Mouse (Mus musculus): ENCODE data around the gene Hif3a. TPM values are rescaled to one million over a fixed set of nuclear protein-coding genes. Genes with fewer than 3 reads are reported as not detected.

Gene Hif3a
- polyA plus RNA-seq, 1 experiment from 2014 or later: 5.2 TPM

GRCm38 (mm10) chr7:17058816-17059462 is 3.3 kb downstream of the Hif3a start:
- Histone ChIP-seq H3K36me3 (ENCODE audit: control insufficient read depth, insufficient read depth, low read length) (no peaks in the 10 kb centered on the region), H3K4me3 (ENCODE audit: low read depth, low read length) (no peak overlapping the region), H3K4me1 (ENCODE audit: control insufficient read depth, insufficient read depth, low read length) (peaks cover 16% of the 10 kb centered on the region), H3K27ac (ENCODE audit: low read depth, low read length) (peak overlapping the region; percentile 3; the same call in 1 of the 2 replicates), H3K9ac (ENCODE audit: low read length) (no peak overlapping the region), H3K27me3 (ENCODE audit: control insufficient read depth, insufficient read depth, low read length) (peaks cover 12% of the 10 kb centered on the region), H3K9me3 (ENCODE audit: control insufficient read depth, low read length) (no peaks in the 10 kb centered on the region), H3K4me2 (no peak overlapping the region; the same call in 1 of the 2 replicates)
- 65% methylated on average over 8 of the region's 8 CpGs for WGBS
- no peak for ATAC-seq (ENCODE audit: low FRiP score)
- no peak for DNase-seq (ENCODE audit: low spot score, missing footprints)

- Histone ChIP-seq H3K27ac (ENCODE audit: low read depth, low read length) (peak overlapping the region; percentile 3; the same call in 1 of the 2 replicates), H3K4me3 (ENCODE audit: low read depth, low read length) (no peak overlapping the region), H3K4me1 (ENCODE audit: control insufficient read depth, insufficient read depth, low read length) (peaks cover 16% of the 10 kb centered on the region), H3K9ac (ENCODE audit: low read length) (no peak overlapping the region), H3K9me3 (ENCODE audit: control insufficient read depth, low read length) (peaks cover 5% of the 10 kb centered on the region; the same call in 1 of the 2 replicates), H3K4me2 (no peak overlapping the region; the same call in 1 of the 2 replicates), H3K36me3 (ENCODE audit: control insufficient read depth, insufficient read depth, low read length) (no peaks in the 10 kb centered on the region), H3K27me3 (ENCODE audit: control insufficient read depth, insufficient read depth, low read length) (peaks cover 9% of the 10 kb centered on the region)
- ATAC-seq (ENCODE audit: low FRiP score): peak; percentile 55
- peak; percentile 90 for DNase-seq (ENCODE audit: low spot score, missing footprints)
- WGBS: 3% methylated on average over 16 of the region's 16 CpGs
These were observed 4.0 kb downstream of the Hif3a start for GRCm38 (mm10) chr7:17058071-17058689.

- Histone ChIP-seq H3K27me3 (ENCODE audit: control insufficient read depth, insufficient read depth, low read length) (peaks cover 5% of the 10 kb centered on the region), H3K36me3 (ENCODE audit: control insufficient read depth, insufficient read depth, low read length) (no peaks in the 10 kb centered on the region), H3K4me3 (ENCODE audit: low read depth, low read length) (peak overlapping the region; percentile 39), H3K9ac (ENCODE audit: low read length) (peak overlapping the region; percentile 44), H3K4me2 (peak overlapping the region; percentile 71), H3K27ac (ENCODE audit: low read depth, low read length) (no peak overlapping the region), H3K4me1 (ENCODE audit: control insufficient read depth, insufficient read depth, low read length) (peaks cover 14% of the 10 kb centered on the region), H3K9me3 (ENCODE audit: control insufficient read depth, low read length) (peaks cover 5% of the 10 kb centered on the region; the same call in 1 of the 2 replicates)
- ATAC-seq (ENCODE audit: low FRiP score) (peak; percentile 6; the same call in 1 of the 2 replicates), DNase-seq (ENCODE audit: low spot score, missing footprints) (no peak)
- 34% methylated on average over 14 of the region's 14 CpGs for WGBS
These were observed 5.4 kb downstream of the Hif3a start for GRCm38 (mm10) chr7:17056601-17057523.

- Histone ChIP-seq H3K4me3 (ENCODE audit: low read depth, low read length) (peak overlapping the region; percentile 39), H3K4me1 (ENCODE audit: control insufficient read depth, insufficient read depth, low read length) (peaks cover 14% of the 10 kb centered on the region), H3K36me3 (ENCODE audit: control insufficient read depth, insufficient read depth, low read length) (no peaks in the 10 kb centered on the region), H3K9me3 (ENCODE audit: control insufficient read depth, low read length) (peaks cover 5% of the 10 kb centered on the region; the same call in 1 of the 2 replicates), H3K9ac (ENCODE audit: low read length) (peak overlapping the region; percentile 44), H3K27ac (ENCODE audit: low read depth, low read length) (no peak overlapping the region), H3K27me3 (ENCODE audit: control insufficient read depth, insufficient read depth, low read length) (peaks cover 2% of the 10 kb centered on the region), H3K4me2 (peak overlapping the region; percentile 71)
- 1% methylated on average over 42 of the region's 42 CpGs for WGBS
- DNase-seq (ENCODE audit: low spot score, missing footprints): peak; percentile 88
- ATAC-seq (ENCODE audit: low FRiP score): peak; percentile 70
These were observed 6.1 kb downstream of the Hif3a start for GRCm38 (mm10) chr7:17056081-17056581.

- DNase-seq (ENCODE audit: low spot score, missing footprints): peak; percentile 54
- Histone ChIP-seq H3K9ac (ENCODE audit: low read length) (no peak overlapping the region), H3K27ac (ENCODE audit: low read depth, low read length) (no peak overlapping the region), H3K36me3 (ENCODE audit: control insufficient read depth, insufficient read depth, low read length) (no peaks in the 10 kb centered on the region), H3K4me2 (peak overlapping the region; percentile 71), H3K9me3 (ENCODE audit: control insufficient read depth, low read length) (peaks cover 5% of the 10 kb centered on the region; the same call in 1 of the 2 replicates), H3K27me3 (ENCODE audit: control insufficient read depth, insufficient read depth, low read length) (peaks cover 2% of the 10 kb centered on the region; the same call in 1 of the 2 replicates), H3K4me1 (ENCODE audit: control insufficient read depth, insufficient read depth, low read length) (peaks cover 14% of the 10 kb centered on the region), H3K4me3 (ENCODE audit: low read depth, low read length) (peak overlapping the region; percentile 39; the same call in 1 of the 2 replicates)
- ATAC-seq (ENCODE audit: low FRiP score): no peak
- 90% methylated on average over 4 of the region's 4 CpGs for WGBS
These were observed 6.8 kb downstream of the Hif3a start for GRCm38 (mm10) chr7:17055287-17055946.

- Histone ChIP-seq H3K9me3 (ENCODE audit: control insufficient read depth, low read length) (peaks cover 5% of the 10 kb centered on the region; the same call in 1 of the 2 replicates), H3K4me1 (ENCODE audit: control insufficient read depth, insufficient read depth, low read length) (peaks cover 14% of the 10 kb centered on the region), H3K4me3 (ENCODE audit: low read depth, low read length) (no peak overlapping the region), H3K27me3 (ENCODE audit: control insufficient read depth, insufficient read depth, low read length) (peaks cover 2% of the 10 kb centered on the region; the same call in 1 of the 2 replicates), H3K27ac (ENCODE audit: low read depth, low read length) (no peak overlapping the region), H3K4me2 (no peak overlapping the region), H3K9ac (ENCODE audit: low read length) (no peak overlapping the region), H3K36me3 (ENCODE audit: control insufficient read depth, insufficient read depth, low read length) (no peaks in the 10 kb centered on the region)
- ATAC-seq (ENCODE audit: low FRiP score) (no peak), DNase-seq (ENCODE audit: low spot score, missing footprints) (peak; percentile 64)
- 89% methylated on average over 16 of the region's 16 CpGs for WGBS
These were observed 7.8 kb downstream of the Hif3a start for GRCm38 (mm10) chr7:17054325-17054989.

GRCm38 (mm10) chr7:17050933-17051594 is 11.2 kb downstream of the Hif3a start:
- DNase-seq (ENCODE audit: low spot score, missing footprints): peak; percentile 94
- Histone ChIP-seq H3K4me3 (ENCODE audit: low read depth, low read length) (no peak overlapping the region), H3K36me3 (ENCODE audit: control insufficient read depth, insufficient read depth, low read length) (no peaks in the 10 kb centered on the region), H3K27ac (ENCODE audit: low read depth, low read length) (no peak overlapping the region), H3K9ac (ENCODE audit: low read length) (no peak overlapping the region), H3K27me3 (ENCODE audit: control insufficient read depth, insufficient read depth, low read length) (peaks cover 1% of the 10 kb centered on the region; the same call in 1 of the 2 replicates), H3K9me3 (ENCODE audit: control insufficient read depth, low read length) (peaks cover 5% of the 10 kb centered on the region; the same call in 1 of the 2 replicates), H3K4me1 (ENCODE audit: control insufficient read depth, insufficient read depth, low read length) (peaks cover 2% of the 10 kb centered on the region), H3K4me2 (no peak overlapping the region)
- ATAC-seq (ENCODE audit: low FRiP score): peak; percentile 46; the same call in 1 of the 2 replicates
- 13% methylated on average over 15 of the region's 17 CpGs for WGBS

Measured in midbrain, embryonic 11.5 days (tissue).